Mouse (Mus musculus) megakaryocyte, embryonic 14.5 days (primary cell): ENCODE results near the gene Get4.

ENCODE experiments used
- FLI1 ChIP-seq: IDR thresholded peaks from 2 replicates; pipeline ENCODE4 v1.6.1; 2012; ENCODE audit warnings: low read length, inconsistent platforms, mixed read lengths
- GATA1 ChIP-seq: IDR thresholded peaks from 3 replicates; pipeline ENCODE4 v1.6.1; 2012; ENCODE audit warnings: mixed read lengths, low read length, inconsistent platforms, borderline replicate concordance

DNA sequence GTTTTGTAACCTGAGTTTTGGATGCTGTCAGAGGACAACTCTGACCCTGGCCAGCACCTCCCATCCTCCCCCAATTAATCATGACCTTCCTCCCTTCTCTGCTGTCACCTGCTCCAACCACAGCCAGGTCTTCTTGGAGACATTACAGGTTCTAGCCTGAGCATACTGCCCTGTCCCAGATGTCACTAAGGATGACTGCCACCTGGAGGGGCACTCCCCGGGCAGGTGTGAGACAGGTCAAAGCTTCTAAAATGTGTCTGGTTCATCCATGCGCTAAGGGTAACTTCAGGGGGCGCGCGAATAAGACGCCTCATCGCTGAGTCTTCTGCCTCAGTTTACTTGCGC lies 416 bp upstream of the Get4 start:
- TF ChIP-seq GATA1 (no peak), FLI1 (no peak)
